Mouse (Mus musculus) layer of hippocampus, adult 18-20 months (tissue): Measurements from ENCODE around the gene Slc8a3. TPM values are rescaled to one million over a fixed set of nuclear protein-coding genes. Genes with fewer than 3 reads are reported as not detected.

Experiments
- microRNA-seq, 2 experiments: library from miRNA; unstranded; fragments of <30 nt; microRNA quantifications; one replicate each; pipeline ENCODE4 v1.2.0; 2021
- total RNA-seq, 2 experiments: library from RNA; stranded (reverse); gene quantifications; 2 replicates each; pipeline ENCODE4 v1.2.3; 2021

Slc8a3 gene
- total RNA-seq, 2 experiments from 2014 or later = 13.0 to 14.0 TPM

Small RNA genes lying within 50 kb of the gene (microRNA-seq; reads per million reads assigned to microRNA genes)
- 0.49 to 1.4 reads per million in 2 experiments for gene Mir3067

Other genes starting within 250 kb of the Slc8a3 start
- gene Gm4787, start 46.3 kb upstream of the Slc8a3 start, total RNA-seq = 1 to 10 TPM; 1.4 to 1.6 TPM
- 1 to 10 TPM; 1.5 to 2.7 TPM for gene Adam4, start 88.8 kb upstream of the Slc8a3 start, total RNA-seq
- 10 to 100 TPM; 39.7 to 40.3 TPM for gene Cox16, start 151.9 kb upstream of the Slc8a3 start, total RNA-seq
- 10 to 100 TPM; 35.1 to 41.0 TPM for gene Gm20498, start 199.7 kb upstream of the Slc8a3 start, total RNA-seq
- gene Synj2bp, start 199.7 kb upstream of the Slc8a3 start, total RNA-seq = 10 to 100 TPM; 29.4 to 31.3 TPM
- gene Adam21, start 235.3 kb upstream of the Slc8a3 start, total RNA-seq = under 1 TPM in 1 of 2 experiments, not detected in 1; 0.20 TPM